Mouse (Mus musculus): ENCODE data around the gene Ddi2.

DNA sequence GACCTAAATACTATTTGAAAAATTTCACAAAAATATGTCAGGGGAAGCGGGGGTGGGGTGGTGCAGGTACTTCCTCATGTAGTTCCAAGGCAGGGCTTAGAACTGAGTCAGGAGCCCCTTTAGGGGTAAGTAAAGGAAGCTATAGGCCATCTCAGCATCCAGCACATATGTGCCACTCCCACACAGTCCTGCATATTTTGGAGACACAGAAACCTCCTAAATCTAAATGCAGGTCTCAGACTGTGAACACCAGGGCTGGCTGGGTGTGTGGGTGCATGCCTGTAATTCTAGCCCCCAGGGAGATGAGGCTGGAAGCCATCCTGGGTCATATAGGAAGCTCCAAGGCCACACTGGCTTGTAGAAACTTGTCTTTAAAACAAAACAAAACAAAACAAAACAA is 12.0 kb downstream of the Ddi2 start:
- TF ChIP-seq POLR2A (IDR thresholded peaks at IDR 0.05; ENCODE audit: borderline replicate concordance, low read depth, low read length) (no peak), CTCF (IDR thresholded peaks at IDR 0.05; ENCODE audit: low read depth, low read length) (no peak)

All from bone marrow macrophage, adult 2 months (primary cell).